Mouse (Mus musculus) kidney, embryonic 16.5 days (tissue): ENCODE measurements at regions not wholly inside any gene's neighbourhood (a gene's known extent, or its start where the extent isn't known, plus 50 kb on each side); places are given as distances from the start of the nearest gene placed in this dataset.

Source experiments
- ATAC-seq: fragments of 200-750 bp; cut with Nextera tagmentation; 2 replicates; pipeline ENCODE4 v1.8.0; 2017; ENCODE audit warnings: moderate TSS enrichment; ENCODE audit not compliant: low FRiP score, low TSS enrichment
- H3K27ac ChIP-seq: fragments of 300-500 bp; sonication (generic); 2 replicates; pipeline ENCODE4 v1.5.1; 2014; ENCODE audit warnings: low read length
- H3K27me3 ChIP-seq: fragments of 300-500 bp; sonication (generic); 2 replicates; pipeline ENCODE4 v1.6.1; 2014; ENCODE audit warnings: low read length, control low read depth, mixed read lengths; ENCODE audit not compliant: insufficient read depth
- H3K36me3 ChIP-seq: fragments of 300-500 bp; sonication (generic); 2 replicates; pipeline ENCODE4 v1.6.1; 2014; ENCODE audit warnings: low read length, control low read depth, mixed read lengths; ENCODE audit not compliant: insufficient read depth
- H3K4me1 ChIP-seq: fragments of 300-500 bp; sonication (generic); 2 replicates; pipeline ENCODE4 v1.6.1; 2014; ENCODE audit warnings: low read length, control low read depth, mixed read lengths; ENCODE audit not compliant: insufficient read depth
- H3K4me2 ChIP-seq: fragments of 300-500 bp; sonication (generic); replicated peaks from 2 replicates; pipeline ENCODE4 v1.6.1; 2014; ENCODE audit warnings: low read depth, low read length
- H3K4me3 ChIP-seq: fragments of 300-500 bp; sonication (generic); 2 replicates; pipeline ENCODE4 v1.5.1; 2014; ENCODE audit warnings: mild to moderate bottlenecking, low read length
- H3K9ac ChIP-seq: fragments of 300-500 bp; sonication (generic); replicated peaks from 2 replicates; pipeline ENCODE4 v1.6.1; 2014; ENCODE audit warnings: low read length
- H3K9me3 ChIP-seq: fragments of 300-500 bp; sonication (generic); 2 replicates; pipeline ENCODE4 v1.6.1; 2016; ENCODE audit warnings: low read length, control low read depth
- WGBS: fragments of 180-500 bp; shearing (Covaris S2); extraction: QIAGEN DNeasy Blood & Tissue Kit; methylation state at CpG from one replicate; pipeline ENCODE4 v1.1.7; 2014; 5-methylcytosine and 5-hydroxymethylcytosine counted together

DNA sequence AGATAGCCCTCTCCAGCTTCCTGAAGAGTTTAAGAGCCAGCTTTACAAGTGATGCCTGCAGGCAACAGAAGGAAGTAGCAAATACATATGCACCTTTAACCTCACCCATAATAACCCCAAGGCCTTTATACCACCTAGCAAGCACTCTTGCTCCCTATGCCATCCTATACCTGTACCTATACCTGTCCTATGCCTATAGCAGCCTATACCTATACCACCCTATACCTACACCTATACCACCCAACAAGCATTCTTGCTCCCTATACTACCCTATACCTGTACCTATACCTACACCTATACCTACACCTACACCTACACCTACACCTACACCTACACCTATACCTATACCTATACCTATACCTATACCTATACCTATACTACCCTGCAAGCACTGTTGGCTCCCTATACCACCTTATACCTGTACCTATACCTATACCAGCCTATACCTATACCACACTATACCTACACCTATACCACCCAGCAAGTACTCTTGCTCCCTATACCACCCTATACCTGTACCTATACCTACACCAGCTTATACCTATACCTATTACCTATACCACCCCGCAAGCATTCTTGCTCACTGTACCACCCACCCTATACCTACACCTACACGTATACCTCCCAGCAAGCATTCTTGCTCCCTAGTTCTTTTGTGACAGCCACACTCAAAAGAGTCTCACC, 120.9 kb downstream of the Mycn start:
- no peak overlapping the region for H3K4me2 ChIP-seq
- no peaks in the 10 kb centered on the region for H3K4me1 ChIP-seq
- no peak overlapping the region for H3K4me3 ChIP-seq
- no peaks in the 10 kb centered on the region for H3K9me3 ChIP-seq
- no peak overlapping the region for H3K9ac ChIP-seq
- WGBS: 98% methylated on average over 2 of the region's 2 CpGs
- no peak overlapping the region for H3K27ac ChIP-seq
- ATAC-seq: peak; percentile 57; the same call in 1 of the 2 replicates
- no peaks in the 10 kb centered on the region for H3K27me3 ChIP-seq
- H3K36me3 ChIP-seq: no peaks in the 10 kb centered on the region

DNA sequence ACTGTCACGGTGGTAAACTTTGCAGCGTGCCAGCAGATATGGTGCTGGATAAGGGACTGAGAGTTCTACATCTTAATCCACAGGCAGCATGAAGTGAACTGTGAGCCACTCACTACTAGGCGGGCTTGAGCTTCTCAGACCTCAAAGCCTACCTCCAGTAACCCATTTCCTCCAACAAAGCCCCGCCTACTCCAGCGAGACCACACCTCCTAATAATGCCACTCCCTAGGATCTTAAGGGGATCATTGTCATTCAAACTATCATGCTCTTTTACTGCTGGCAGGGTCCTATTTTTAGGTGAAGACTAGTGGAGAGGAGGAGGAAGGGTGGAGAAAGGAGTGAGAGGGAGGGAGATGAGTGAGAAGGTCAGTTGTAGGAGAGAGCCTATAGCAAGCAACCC, 122.0 kb downstream of the Mycn start:
- Histone ChIP-seq H3K36me3 (no peaks in the 10 kb centered on the region), H3K27me3 (no peaks in the 10 kb centered on the region), H3K27ac (no peak overlapping the region), H3K9me3 (no peaks in the 10 kb centered on the region), H3K4me3 (no peak overlapping the region), H3K4me1 (peaks cover 1% of the 10 kb centered on the region; the same call in 1 of the 2 replicates), H3K9ac (no peak overlapping the region), H3K4me2 (no peak overlapping the region)
- 73% methylated on average over 5 of the region's 5 CpGs for WGBS
- ATAC-seq: no peak

DNA sequence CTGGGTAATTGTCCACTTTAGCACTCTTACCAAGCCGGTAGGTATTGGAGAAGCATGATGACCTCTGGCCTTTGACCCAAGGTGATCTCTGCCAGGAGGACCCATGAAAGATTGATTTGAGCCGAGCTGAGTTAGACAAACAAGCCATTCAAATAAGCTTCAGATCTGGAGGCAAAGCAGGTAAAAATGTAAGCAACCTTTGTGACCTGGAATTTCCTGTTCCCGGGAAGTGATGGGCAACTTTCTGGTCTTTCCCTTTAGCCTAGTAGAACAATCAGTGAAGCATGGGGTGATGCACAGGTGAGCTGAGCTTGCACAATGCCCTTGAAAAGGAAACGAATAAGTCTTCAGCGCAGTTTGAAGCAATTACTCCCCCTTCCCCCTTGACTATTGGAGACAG, 127.0 kb downstream of the Mycn start:
- H3K36me3 ChIP-seq: no peaks in the 10 kb centered on the region
- H3K9me3 ChIP-seq: no peaks in the 10 kb centered on the region
- H3K4me1 ChIP-seq: peaks cover 24% of the 10 kb centered on the region
- no peak overlapping the region for H3K4me3 ChIP-seq
- ATAC-seq: no peak
- H3K27ac ChIP-seq: no peak overlapping the region
- H3K9ac ChIP-seq: no peak overlapping the region
- no peaks in the 10 kb centered on the region for H3K27me3 ChIP-seq
- no peak overlapping the region for H3K4me2 ChIP-seq
- 39% methylated on average over 5 of the region's 5 CpGs for WGBS

DNA sequence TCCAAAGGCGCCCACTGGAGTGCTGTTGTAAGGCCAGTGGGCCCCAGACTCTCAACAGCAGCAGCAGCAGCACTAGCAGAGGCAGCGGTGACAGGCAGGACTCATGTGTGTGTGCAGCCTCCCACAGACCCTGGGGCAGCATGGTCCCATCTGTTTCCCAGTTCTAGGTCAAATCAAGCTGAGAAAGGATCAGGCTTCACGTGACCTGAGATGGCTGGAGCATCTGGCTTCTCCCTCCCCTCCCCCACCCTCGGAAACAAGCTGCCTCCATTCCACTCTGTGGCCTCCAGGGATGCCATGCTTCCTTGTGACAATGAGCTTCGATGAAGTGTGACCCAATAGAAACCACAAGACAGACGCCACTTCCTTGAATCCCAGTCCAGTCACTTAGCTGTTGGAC, 128.8 kb downstream of the Mycn start:
- Histone ChIP-seq H3K4me1 (peaks cover 24% of the 10 kb centered on the region), H3K4me2 (no peak overlapping the region), H3K9ac (no peak overlapping the region), H3K4me3 (no peak overlapping the region), H3K27ac (no peak overlapping the region), H3K27me3 (no peaks in the 10 kb centered on the region), H3K9me3 (no peaks in the 10 kb centered on the region), H3K36me3 (no peaks in the 10 kb centered on the region)
- ATAC-seq: no peak
- 38% methylated on average over 6 of the region's 6 CpGs for WGBS

DNA sequence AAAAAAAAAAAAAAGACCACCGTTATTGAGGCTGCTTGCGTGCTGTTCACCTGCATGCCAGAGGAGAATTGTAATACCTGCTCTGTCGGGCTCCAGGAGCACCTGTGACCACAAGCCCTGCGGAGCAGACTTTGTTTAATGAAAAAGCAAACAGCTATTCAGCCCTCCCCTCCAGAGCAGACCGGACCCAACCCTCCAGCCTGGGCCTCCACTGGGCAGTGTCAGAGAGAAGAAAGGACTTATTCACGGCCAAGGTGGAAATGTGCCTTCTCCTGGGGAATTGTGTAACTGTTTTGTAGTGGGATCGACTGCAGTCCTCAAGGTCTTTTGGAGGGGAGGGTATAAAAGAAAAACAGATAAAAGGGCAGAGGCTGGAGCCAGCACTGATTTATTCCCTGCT, 130.8 kb downstream of the Mycn start:
- 15% methylated on average over 7 of the region's 7 CpGs for WGBS
- ATAC-seq: peak; percentile 62; the same call in 1 of the 2 replicates
- Histone ChIP-seq H3K4me1 (peaks cover 24% of the 10 kb centered on the region), H3K36me3 (no peaks in the 10 kb centered on the region), H3K9ac (0 out of 2 replicates have a peak overlapping the region, but pooled peaks have one; percentile 27), H3K4me2 (peak overlapping the region; percentile 50), H3K4me3 (peak overlapping the region; percentile 24; the same call in 1 of the 2 replicates), H3K27me3 (no peaks in the 10 kb centered on the region), H3K9me3 (no peaks in the 10 kb centered on the region), H3K27ac (peak overlapping the region; percentile 44)

DNA sequence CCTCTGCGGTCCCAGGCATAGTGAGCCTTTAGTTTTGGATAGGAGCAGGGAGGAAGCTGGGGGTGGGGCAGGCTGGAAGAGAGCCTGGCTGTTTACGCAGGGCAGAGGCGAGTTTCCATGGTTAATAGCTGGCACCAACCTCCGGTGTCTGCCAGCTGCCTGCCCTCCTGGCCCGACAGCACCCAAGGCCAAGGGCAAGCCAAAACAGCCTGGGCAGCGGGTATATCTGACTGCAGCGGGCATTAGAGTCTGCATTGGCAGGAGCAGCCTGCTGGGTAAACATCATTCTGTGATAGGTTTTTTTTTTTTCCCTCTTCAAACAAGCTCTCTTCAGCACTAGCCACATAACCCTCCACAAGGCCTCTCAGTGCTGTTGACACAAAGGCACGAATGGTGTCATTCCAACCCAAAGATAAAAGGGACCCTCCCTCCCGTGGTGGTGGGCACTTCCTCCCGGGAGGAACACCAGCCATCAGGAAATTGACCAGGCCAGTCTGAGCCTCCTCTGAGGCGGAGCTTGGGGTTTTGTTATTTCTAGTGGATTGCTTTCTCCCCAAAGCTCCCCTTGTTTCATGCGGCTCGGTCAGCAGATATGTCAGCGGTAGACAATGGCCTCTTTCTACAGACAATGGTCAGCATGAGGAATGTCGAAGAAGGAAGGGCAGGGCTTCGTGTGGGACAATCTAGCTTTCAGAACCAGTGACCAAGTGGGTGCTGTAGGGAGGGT, 131.4 kb downstream of the Mycn start:
- 2% methylated on average over 16 of the region's 16 CpGs for WGBS
- ATAC-seq: peak; percentile 60
- H3K36me3 ChIP-seq: no peaks in the 10 kb centered on the region
- H3K9me3 ChIP-seq: no peaks in the 10 kb centered on the region
- H3K4me3 ChIP-seq: peak overlapping the region; percentile 24
- H3K4me2 ChIP-seq: peak overlapping the region; percentile 50
- peak overlapping the region; percentile 45 for H3K9ac ChIP-seq
- peak overlapping the region; percentile 44 for H3K27ac ChIP-seq
- no peaks in the 10 kb centered on the region for H3K27me3 ChIP-seq
- H3K4me1 ChIP-seq: peaks cover 24% of the 10 kb centered on the region

DNA sequence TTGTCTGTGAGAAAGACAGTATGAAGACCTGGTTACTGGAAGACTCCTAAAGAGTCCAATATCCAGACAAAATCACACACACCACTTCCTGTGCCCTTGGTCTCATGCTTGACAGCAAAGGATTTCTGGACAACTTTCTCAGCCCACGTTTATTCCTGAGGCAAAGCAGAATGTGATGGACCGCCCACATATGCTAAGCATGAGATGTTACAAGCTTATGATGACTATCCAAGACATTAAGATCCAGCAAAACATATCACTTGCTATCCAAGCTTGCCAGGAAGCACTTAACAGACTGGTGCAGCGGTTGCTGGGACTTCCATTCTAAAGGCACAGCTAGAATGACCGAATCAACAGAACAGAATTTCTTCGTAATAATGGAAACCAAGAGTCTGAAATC, 133.6 kb downstream of the Mycn start:
- H3K4me1 ChIP-seq: peaks cover 20% of the 10 kb centered on the region
- no peak overlapping the region for H3K9ac ChIP-seq
- no peak for ATAC-seq
- no peak overlapping the region for H3K4me3 ChIP-seq
- no peak overlapping the region for H3K4me2 ChIP-seq
- H3K27ac ChIP-seq: no peak overlapping the region
- H3K9me3 ChIP-seq: no peaks in the 10 kb centered on the region
- 89% methylated on average over 5 of the region's 5 CpGs for WGBS
- H3K27me3 ChIP-seq: no peaks in the 10 kb centered on the region
- H3K36me3 ChIP-seq: no peaks in the 10 kb centered on the region

DNA sequence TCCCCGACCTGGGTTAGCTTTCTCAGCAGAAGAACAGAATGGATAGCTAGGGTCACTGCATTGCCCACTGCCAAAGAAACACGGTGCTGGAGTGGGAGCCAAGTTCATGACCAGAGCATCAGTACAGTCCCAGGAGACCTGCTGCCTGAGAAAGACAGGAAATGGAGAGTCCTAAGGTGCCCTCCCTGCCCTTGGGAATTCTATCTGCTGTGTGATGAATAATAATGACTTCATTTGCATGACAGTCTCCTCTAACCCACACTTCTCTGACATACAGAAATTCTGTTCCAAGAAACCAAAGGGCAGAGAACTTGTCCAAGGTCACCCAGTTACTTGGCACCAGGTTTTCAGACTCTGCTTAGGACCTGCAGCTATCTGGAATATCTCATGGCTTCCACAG, 138.1 kb downstream of the Mycn start:
- H3K4me3 ChIP-seq: no peak overlapping the region
- no peaks in the 10 kb centered on the region for H3K36me3 ChIP-seq
- no peaks in the 10 kb centered on the region for H3K27me3 ChIP-seq
- WGBS: 44% methylated on average over 2 of the region's 2 CpGs
- H3K9me3 ChIP-seq: no peaks in the 10 kb centered on the region
- H3K4me2 ChIP-seq: no peak overlapping the region
- H3K9ac ChIP-seq: no peak overlapping the region
- no peak for ATAC-seq
- H3K27ac ChIP-seq: no peak overlapping the region
- no peaks in the 10 kb centered on the region for H3K4me1 ChIP-seq

DNA sequence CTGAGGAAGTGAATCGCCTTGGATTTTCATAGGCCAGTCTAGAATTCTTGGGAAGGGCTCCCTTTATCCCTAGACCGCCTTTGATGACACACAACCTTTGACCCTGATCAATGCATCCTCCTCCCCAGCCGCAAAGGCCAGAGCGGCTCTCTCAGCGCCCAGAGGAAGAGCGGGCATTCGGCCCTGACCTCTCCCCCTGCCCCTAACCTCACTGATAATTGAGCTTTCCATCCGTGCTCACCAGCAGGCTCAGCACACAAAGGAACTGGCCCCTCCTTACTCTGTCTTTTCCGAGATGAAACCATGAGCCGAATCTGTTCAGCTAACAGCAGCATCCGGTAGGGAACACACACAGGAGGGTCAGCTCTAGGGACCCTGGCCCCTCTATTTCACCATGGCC, 139.3 kb downstream of the Mycn start:
- H3K4me1 ChIP-seq: no peaks in the 10 kb centered on the region
- no peak overlapping the region for H3K9ac ChIP-seq
- no peak overlapping the region for H3K4me3 ChIP-seq
- ATAC-seq: peak; percentile 23; the same call in 1 of the 2 replicates
- no peak overlapping the region for H3K4me2 ChIP-seq
- H3K27me3 ChIP-seq: no peaks in the 10 kb centered on the region
- H3K27ac ChIP-seq: no peak overlapping the region
- H3K36me3 ChIP-seq: no peaks in the 10 kb centered on the region
- H3K9me3 ChIP-seq: no peaks in the 10 kb centered on the region
- 17% methylated on average over 11 of the region's 11 CpGs for WGBS

DNA sequence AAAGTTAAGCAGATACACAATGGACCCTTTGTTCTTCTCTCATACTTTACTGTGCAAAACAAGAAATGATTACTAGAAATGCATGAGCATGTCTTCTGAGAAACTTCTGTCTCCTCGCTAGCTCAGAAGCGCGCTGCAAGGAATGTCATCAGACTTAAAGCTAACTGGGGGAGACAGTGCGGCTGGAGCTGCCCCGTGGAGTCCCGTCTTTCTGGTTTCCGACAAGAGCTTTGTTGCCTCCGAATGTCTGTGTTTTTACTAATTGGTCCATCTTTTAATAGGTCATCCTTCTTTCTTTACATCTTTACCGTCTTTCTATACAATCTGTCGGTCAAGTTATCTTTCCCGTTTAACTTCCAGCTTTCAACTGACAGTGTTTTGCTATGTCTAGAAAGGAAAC, 140.0 kb downstream of the Mycn start:
- Histone ChIP-seq H3K4me1 (peaks cover 6% of the 10 kb centered on the region; the same call in 1 of the 2 replicates), H3K4me3 (no peak overlapping the region), H3K4me2 (no peak overlapping the region), H3K9me3 (no peaks in the 10 kb centered on the region), H3K36me3 (no peaks in the 10 kb centered on the region), H3K27me3 (no peaks in the 10 kb centered on the region), H3K27ac (no peak overlapping the region), H3K9ac (no peak overlapping the region)
- ATAC-seq: no peak
- WGBS: 84% methylated on average over 11 of the region's 11 CpGs
